Comparison of ENCODE assay signal across 9 mouse cellular contexts in genomic region chr17:35269653-35270347, GRCm38 (mm10). TPM values are rescaled to one million over a fixed set of nuclear protein-coding genes. Genes with fewer than 3 reads are reported as not detected.
DNase-seq lines count a peak whose midpoint lies in the region; ATAC-seq and TF ChIP-seq lines count a peak whose summit lies in the region.
"Had no signal": no experiment of that assay in that cellular context is flagged by ENCODE, and none has a peak within 500 bp of the region (broad histone marks: within the 10 kb centered on the region; RNA-seq: fewer than 3 reads in every experiment).

No protein-coding gene starts in this region.

- H3K4me3 ChIP-seq in forebrain, embryonic 14.5 days (ENCODE audit: low read depth, low read length) = no peak overlapping the region
- H3K4me3 ChIP-seq in forebrain, embryonic 13.5 days = no peak overlapping the region
- H3K4me3 ChIP-seq in CH12.LX (replicated peaks in 1 of 3; ENCODE audit: low read depth in 2 of 3, low read length in 2 of 3, poor library complexity in 1 of 3) = no peak overlapping the region
- H3K4me3 ChIP-seq in midbrain, embryonic 15.5 days = no peak overlapping the region

- no peak for ATAC-seq in forebrain, embryonic 14.5 days
- ATAC-seq in forebrain, embryonic 13.5 days = no peak
- no peak for ATAC-seq in midbrain, embryonic 15.5 days (replicated peaks)

- no peaks in the 10 kb centered on the region for H3K36me3 ChIP-seq in forebrain, embryonic 14.5 days (ENCODE audit: control insufficient read depth, insufficient read depth, low read length)
- no peaks in the 10 kb centered on the region for H3K36me3 ChIP-seq in forebrain, embryonic 13.5 days (ENCODE audit: poor library complexity, severe bottlenecking)
- H3K36me3 ChIP-seq in CH12.LX (replicated peaks in 1 of 2; ENCODE audit: control insufficient read depth in 1 of 2, insufficient read depth in 1 of 2, low read length in 1 of 2) = peaks cover 31 to 54% of the 10 kb centered on the region in 2 experiments
- H3K36me3 ChIP-seq in midbrain, embryonic 15.5 days (replicated peaks) = no peaks in the 10 kb centered on the region

- TF ChIP-seq RAD21 in CH12.LX (IDR thresholded peaks at IDR 0.05; ENCODE audit: low read depth, low read length) = no peak

- DNase-seq in forebrain, embryonic 14.5 days (ENCODE audit: low spot score) = peak; percentile 68
- peak; percentile 59 for DNase-seq in CH12.LX (ENCODE audit: extremely low read depth)
- DNase-seq in forelimb bud, embryonic 11.5 days (ENCODE audit: low read depth, low spot score) = peak; percentile 80
- peak; percentile 58 for DNase-seq in lung, postnatal 14 days
- no peak for DNase-seq in layer of hippocampus, postnatal 25 days (ENCODE audit: extremely low spot score in 1 of 2, low spot score in 1 of 2)
- DNase-seq in urinary bladder, postnatal 10 days (ENCODE audit: low spot score) = no peak

- dilution Hi-C loops in CH12.LX (cut with MboI; ENCODE audit: extremely low pct_ligation_motif_present, extremely low pct_unique_long_range_greater_than_20kb, low sequenced_read_pairs) = loop anchor here (5.0 kb wide), 1 partner anchor 1297 kb away; no protein-coding TSS in a partner anchor

- no peak overlapping the region for H3K27ac ChIP-seq in forebrain, embryonic 14.5 days (ENCODE audit: low read depth, low read length)
- no peak overlapping the region for H3K27ac ChIP-seq in forebrain, embryonic 13.5 days
- no peak overlapping the region for H3K27ac ChIP-seq in CH12.LX (ENCODE audit: insufficient read depth, low read depth)
- no peak overlapping the region for H3K27ac ChIP-seq in midbrain, embryonic 15.5 days

- no peaks in the 10 kb centered on the region for H3K9me3 ChIP-seq in forebrain, embryonic 14.5 days (replicated peaks; ENCODE audit: control insufficient read depth, low read length)
- no peaks in the 10 kb centered on the region for H3K9me3 ChIP-seq in forebrain, embryonic 13.5 days (replicated peaks)
- H3K9me3 ChIP-seq in CH12.LX (replicated peaks; ENCODE audit: low read length) = peaks cover 13% of the 10 kb centered on the region
- H3K9me3 ChIP-seq in midbrain, embryonic 15.5 days = no peaks in the 10 kb centered on the region

- 18% methylated on average over 3 of the region's 3 CpGs for WGBS in forebrain, embryonic 14.5 days
- WGBS in forebrain, embryonic 13.5 days = 18% methylated on average over 3 of the region's 3 CpGs
- 29% methylated on average over 3 of the region's 3 CpGs for WGBS in midbrain, embryonic 15.5 days

- no peak overlapping the region for H3K4me2 ChIP-seq in forebrain, embryonic 14.5 days (ENCODE audit: low read length)
- no peak overlapping the region for H3K4me2 ChIP-seq in forebrain, embryonic 13.5 days
- H3K4me2 ChIP-seq in CH12.LX (ENCODE audit: insufficient read depth, low read depth, poor library complexity, severe bottlenecking) = no peak overlapping the region
- no peak overlapping the region for H3K4me2 ChIP-seq in midbrain, embryonic 15.5 days

- no peaks in the 10 kb centered on the region for H3K4me1 ChIP-seq in forebrain, embryonic 14.5 days (ENCODE audit: control insufficient read depth, insufficient read depth, low read length)
- no peaks in the 10 kb centered on the region for H3K4me1 ChIP-seq in forebrain, embryonic 13.5 days
- H3K4me1 ChIP-seq in CH12.LX (ENCODE audit: control insufficient read depth in 1 of 2, insufficient read depth in 2 of 2) = peaks cover 11 to 24% of the 10 kb centered on the region in 2 experiments
- no peaks in the 10 kb centered on the region for H3K4me1 ChIP-seq in midbrain, embryonic 15.5 days

- no peaks in the 10 kb centered on the region for H3K27me3 ChIP-seq in forebrain, embryonic 14.5 days (replicated peaks; ENCODE audit: control insufficient read depth, insufficient read depth, low read length)
- H3K27me3 ChIP-seq in forebrain, embryonic 13.5 days = no peaks in the 10 kb centered on the region
- H3K27me3 ChIP-seq in CH12.LX (replicated peaks) = no peaks in the 10 kb centered on the region
- H3K27me3 ChIP-seq in midbrain, embryonic 15.5 days (replicated peaks) = no peaks in the 10 kb centered on the region

- no peak overlapping the region for H3K9ac ChIP-seq in forebrain, embryonic 14.5 days (ENCODE audit: low read length)
- H3K9ac ChIP-seq in forebrain, embryonic 13.5 days = no peak overlapping the region
- no peak overlapping the region for H3K9ac ChIP-seq in CH12.LX (ENCODE audit: insufficient read depth, low read depth)
- H3K9ac ChIP-seq in midbrain, embryonic 15.5 days = no peak overlapping the region

- peaks cover 11% of the 10 kb centered on the region for H3K79me2 ChIP-seq in CH12.LX (replicated peaks; ENCODE audit: control insufficient read depth, extremely low read depth, insufficient read depth, poor library complexity, severe bottlenecking)

- no peak for TF ChIP-seq CTCF in CH12.LX (conservative IDR thresholded peaks at IDR 0.05 in 1 of 2, IDR thresholded peaks at IDR 0.05 in 1 of 2; ENCODE audit: low read depth in 2 of 2, low read length in 2 of 2)

- in situ Hi-C loops in CH12.LX (cut with MboI; ENCODE audit: low pct_ligation_motif_present, low pct_unique_long_range_greater_than_20kb, low sequenced_read_pairs) = loop anchor here (5.0 kb wide), 1 partner anchor 1297 kb away; no protein-coding TSS in a partner anchor

- no peak for TF ChIP-seq POLR2A in CH12.LX (IDR thresholded peaks at IDR 0.05; ENCODE audit: low read depth, low read length)

- no peak for TF ChIP-seq EP300 in CH12.LX (IDR thresholded peaks at IDR 0.05; ENCODE audit: low read length)

TF ChIP-seq in CH12.LX, 34 proteins besides CTCF, POLR2A, EP300 and RAD21:
- peak; percentile 91 for TF ChIP-seq SIN3A (IDR thresholded peaks at IDR 0.05; ENCODE audit: low read length)
- TF ChIP-seq MEF2A (IDR thresholded peaks at IDR 0.05; ENCODE audit: borderline replicate concordance, low read depth, low read length) = no peak
- peak; percentile 80 for TF ChIP-seq MXI1 (IDR thresholded peaks at IDR 0.05; ENCODE audit: low read depth, low read length)

RNA-seq across cellular contexts. Expression of gene H2-D1, which starts 7.3 kb away (rescaled TPM):
- 37.5 and 44.2 TPM in 2 replicates for polyA plus RNA-seq in forebrain, embryonic 14.5 days (2014; fragmentation: Nextera tagmentation; extraction: Ambion mirVana)
- polyA plus RNA-seq in forebrain, embryonic 13.5 days (2015; fragmentation: Nextera tagmentation; extraction: Ambion mirVana) = 37.7 and 45.8 TPM in 2 replicates
- total RNA-seq in CH12.LX (2012; rRNA removed) (817 and 944 TPM in 2 replicates), CH12.LX (2014; rRNA removed) (659 and 667 TPM in 2 replicates)
- polyA plus RNA-seq in CH12.LX (2012; ENCODE audit: insufficient read length, low read depth) = 880 and 952 TPM in 2 replicates
- total RNA-seq in layer of hippocampus, postnatal 25 days (2021) = 10 to 100 TPM; 14.6 to 15.9 TPM
- 93.4 and 105 TPM in 2 replicates for polyA plus RNA-seq in midbrain, embryonic 15.5 days (2015; fragmentation: Nextera tagmentation; extraction: Ambion mirVana)

RNA-seq across cellular contexts. Expression of gene Ddx39b, which starts 28.3 kb away (rescaled TPM):
- 478 and 489 TPM in 2 replicates for polyA plus RNA-seq in forebrain, embryonic 14.5 days (2014; fragmentation: Nextera tagmentation; extraction: Ambion mirVana)
- polyA plus RNA-seq in forebrain, embryonic 13.5 days (2015; fragmentation: Nextera tagmentation; extraction: Ambion mirVana) = 592 and 632 TPM in 2 replicates
- total RNA-seq in CH12.LX (2012; rRNA removed) = 208 and 229 TPM in 2 replicates
- total RNA-seq in CH12.LX (2014; rRNA removed) = 242 and 254 TPM in 2 replicates
- polyA plus RNA-seq in CH12.LX (2012; ENCODE audit: insufficient read length, low read depth) = 341 and 411 TPM in 2 replicates
- total RNA-seq in layer of hippocampus, postnatal 25 days (2021) = 100 to 1,000 TPM; 213 to 229 TPM
- polyA plus RNA-seq in midbrain, embryonic 15.5 days (2015; fragmentation: Nextera tagmentation; extraction: Ambion mirVana) = 379 and 391 TPM in 2 replicates

RNA-seq across cellular contexts. Expression of gene Nfkbil1, which starts 34.2 kb away (rescaled TPM):
- polyA plus RNA-seq in forebrain, embryonic 14.5 days (2014; fragmentation: Nextera tagmentation; extraction: Ambion mirVana) = 5.1 and 5.2 TPM in 2 replicates
- 10.5 and 11.2 TPM in 2 replicates for polyA plus RNA-seq in forebrain, embryonic 13.5 days (2015; fragmentation: Nextera tagmentation; extraction: Ambion mirVana)
- total RNA-seq in CH12.LX (2012; rRNA removed) = 16.7 and 22.0 TPM in 2 replicates
- total RNA-seq in CH12.LX (2014; rRNA removed) = 15.2 TPM in 2 replicates
- 25.9 and 31.6 TPM in 2 replicates for polyA plus RNA-seq in CH12.LX (2012; ENCODE audit: insufficient read length, low read depth)
- total RNA-seq in layer of hippocampus, postnatal 25 days (2021) = 10 to 100 TPM; 13.7 to 14.8 TPM
- polyA plus RNA-seq in midbrain, embryonic 15.5 days (2015; fragmentation: Nextera tagmentation; extraction: Ambion mirVana) = 11.7 and 11.8 TPM in 2 replicates

RNA-seq across cellular contexts. Expression of gene Atp6v1g2, which starts 36.3 kb away (rescaled TPM):
- polyA plus RNA-seq in forebrain, embryonic 14.5 days (2014; fragmentation: Nextera tagmentation; extraction: Ambion mirVana) = 44.0 and 61.1 TPM in 2 replicates
- polyA plus RNA-seq in forebrain, embryonic 13.5 days (2015; fragmentation: Nextera tagmentation; extraction: Ambion mirVana) = 20.8 and 24.3 TPM in 2 replicates
- total RNA-seq in CH12.LX (2012; rRNA removed) (0.76 and 0.88 TPM in 2 replicates), CH12.LX (2014; rRNA removed) (0.23 and 0.27 TPM in 2 replicates)
- polyA plus RNA-seq in CH12.LX (2012; ENCODE audit: insufficient read length, low read depth) = 1.4 and 2.0 TPM in 2 replicates
- 100 to 1,000 TPM; 607 to 639 TPM for total RNA-seq in layer of hippocampus, postnatal 25 days (2021)
- polyA plus RNA-seq in midbrain, embryonic 15.5 days (2015; fragmentation: Nextera tagmentation; extraction: Ambion mirVana) = 94.4 and 100 TPM in 2 replicates

RNA-seq across cellular contexts. Expression of gene Gm16181, which starts 49.2 kb away (rescaled TPM):
- polyA plus RNA-seq in forebrain, embryonic 14.5 days (2014; fragmentation: Nextera tagmentation; extraction: Ambion mirVana) = not detected in 2 replicates
- 0.37 and 0.59 TPM in 2 replicates for polyA plus RNA-seq in forebrain, embryonic 13.5 days (2015; fragmentation: Nextera tagmentation; extraction: Ambion mirVana)
- total RNA-seq in CH12.LX (2012; rRNA removed) (not detected in 2 replicates), CH12.LX (2014; rRNA removed) (not detected in 2 replicates)
- not detected in 2 replicates for polyA plus RNA-seq in CH12.LX (2012; ENCODE audit: insufficient read length, low read depth)
- not detected for total RNA-seq in layer of hippocampus, postnatal 25 days (2021)
- 1.6 TPM in 1 of 2 replicates, not detected in the other for polyA plus RNA-seq in midbrain, embryonic 15.5 days (2015; fragmentation: Nextera tagmentation; extraction: Ambion mirVana)
- polyA plus RNA-seq: stomach, embryonic 14.5 days had no signal

Comparison
In these comparisons a context has a peak if more than half of its experiments do, and no peak if none do; other contexts are left out.
1. DNase-seq: peak in forebrain, embryonic 14.5 days (single experiment), CH12.LX (single experiment), forelimb bud, embryonic 11.5 days (single experiment) and lung, postnatal 14 days (single experiment); none in layer of hippocampus, postnatal 25 days (0 of 2) and urinary bladder, postnatal 10 days (single experiment).